Mouse (Mus musculus): ENCODE data around the gene Tns4.

GRCm38 (mm10) chr11:99044306-99044705 is 44.8 kb downstream of the Tns4 start:
- no peak for TF ChIP-seq CTCF (IDR thresholded peaks at IDR 0.05; ENCODE audit: insufficient read depth, low read depth, low read length)
- TF ChIP-seq POLR2A (IDR thresholded peaks at IDR 0.05; ENCODE audit: insufficient read depth, low read depth, low read length): no peak
